ENCODE assay signal across 12 mouse cellular contexts in genomic region chr10:70437289-70437688, GRCm38 (mm10). TPM values are rescaled to one million over a fixed set of nuclear protein-coding genes. Genes with fewer than 3 reads are reported as not detected.
DNase-seq lines count a peak whose midpoint lies in the region; ATAC-seq and TF ChIP-seq lines count a peak whose summit lies in the region.
"Had no signal": no experiment of that assay in that cellular context is flagged by ENCODE, and none has a peak within 500 bp of the region (broad histone marks: within the 10 kb centered on the region; RNA-seq: fewer than 3 reads in every experiment).

No protein-coding gene starts in this region.

- peaks cover 11% of the 10 kb centered on the region for H3K4me1 ChIP-seq in midbrain, embryonic 11.5 days (ENCODE audit: control insufficient read depth, insufficient read depth, low read length)
- H3K4me1 ChIP-seq in midbrain, embryonic 16.5 days (ENCODE audit: control insufficient read depth, insufficient read depth, low read length), result peaks cover 12% of the 10 kb centered on the region
- H3K4me1 ChIP-seq in kidney, postnatal 0 days (replicated peaks; ENCODE audit: insufficient read depth, low read length), result peaks cover 5% of the 10 kb centered on the region; the same call in 1 of the 2 replicates
- H3K4me1 ChIP-seq in forebrain, embryonic 10.5 days, result peaks cover 28% of the 10 kb centered on the region
- H3K4me1 ChIP-seq: liver, embryonic 15.5 days had no signal

- no peak overlapping the region for H3K9ac ChIP-seq in midbrain, embryonic 11.5 days (ENCODE audit: low read length)
- no peak overlapping the region for H3K9ac ChIP-seq in midbrain, embryonic 16.5 days (ENCODE audit: low read depth, low read length)
- H3K9ac ChIP-seq in kidney, postnatal 0 days (ENCODE audit: low read depth, low read length), result no peak overlapping the region
- H3K9ac ChIP-seq: liver, embryonic 15.5 days had no signal

- H3K4me2 ChIP-seq in midbrain, embryonic 11.5 days, result no peak overlapping the region
- no peak overlapping the region for H3K4me2 ChIP-seq in midbrain, embryonic 16.5 days (ENCODE audit: low read length)
- no peak overlapping the region for H3K4me2 ChIP-seq in kidney, postnatal 0 days (ENCODE audit: low read length)
- H3K4me2 ChIP-seq: liver, embryonic 15.5 days had no signal

- H3K27me3 ChIP-seq in midbrain, embryonic 11.5 days (ENCODE audit: control insufficient read depth, insufficient read depth, low read length), result no peaks in the 10 kb centered on the region
- no peaks in the 10 kb centered on the region for H3K27me3 ChIP-seq in midbrain, embryonic 16.5 days (ENCODE audit: control insufficient read depth, insufficient read depth, low read depth, low read length)
- H3K27me3 ChIP-seq in kidney, postnatal 0 days (ENCODE audit: insufficient read depth, low read length), result no peaks in the 10 kb centered on the region
- H3K27me3 ChIP-seq in forebrain, embryonic 10.5 days (ENCODE audit: poor library complexity, severe bottlenecking), result peaks cover 14% of the 10 kb centered on the region

- ATAC-seq in midbrain, embryonic 11.5 days (ENCODE audit: low FRiP score), result no peak
- no peak for ATAC-seq in midbrain, embryonic 16.5 days
- no peak for ATAC-seq in kidney, postnatal 0 days (replicated peaks; ENCODE audit: low FRiP score, low read depth)
- no peak for ATAC-seq in megakaryocyte-erythroid progenitor cell, adult 5-6 weeks (replicated peaks; ENCODE audit: low FRiP score, low TSS enrichment, poor library complexity, severe bottlenecking)
- ATAC-seq: hindbrain, embryonic 16.5 days had no signal

- peak; percentile 60 for DNase-seq in midbrain, embryonic 11.5 days (ENCODE audit: low spot score, missing footprints)
- DNase-seq in heart, adult 9 months (ENCODE audit: low spot score in 2 of 2), result peak; percentile 86 to 89
- peak; percentile 55 for DNase-seq in kidney, postnatal 0 days (ENCODE audit: low spot score)
- peak; percentile 65 to 80 for DNase-seq in lung, postnatal 4 days
- no peak for DNase-seq in forebrain, embryonic 10.5 days (ENCODE audit: extremely low spot score, low spot score)
- DNase-seq in urinary bladder, postnatal 14 days (ENCODE audit: low spot score), result no peak

- TF ChIP-seq CTCF in kidney, postnatal 0 days (IDR thresholded peaks at IDR 0.05; ENCODE audit: low read depth), result no peak

- H3K27ac ChIP-seq in midbrain, embryonic 11.5 days (ENCODE audit: low read depth, low read length), result no peak overlapping the region
- no peak overlapping the region for H3K27ac ChIP-seq in midbrain, embryonic 16.5 days (ENCODE audit: low read length)
- no peak overlapping the region for H3K27ac ChIP-seq in kidney, postnatal 0 days
- no peak overlapping the region for H3K27ac ChIP-seq in forebrain, embryonic 10.5 days
- H3K27ac ChIP-seq: left cerebral cortex, adult 2 months; liver, embryonic 15.5 days had no signal

- no peaks in the 10 kb centered on the region for H3K36me3 ChIP-seq in midbrain, embryonic 11.5 days (ENCODE audit: control insufficient read depth, insufficient read depth, low read length)
- H3K36me3 ChIP-seq in midbrain, embryonic 16.5 days (ENCODE audit: control insufficient read depth, insufficient read depth, low read length), result no peaks in the 10 kb centered on the region
- no peaks in the 10 kb centered on the region for H3K36me3 ChIP-seq in kidney, postnatal 0 days (ENCODE audit: insufficient read depth, low read length)
- H3K36me3 ChIP-seq in forebrain, embryonic 10.5 days (replicated peaks), result no peaks in the 10 kb centered on the region
- H3K36me3 ChIP-seq: liver, embryonic 15.5 days had no signal

- no peak overlapping the region for H3K4me3 ChIP-seq in midbrain, embryonic 11.5 days (ENCODE audit: low read depth, low read length)
- no peak overlapping the region for H3K4me3 ChIP-seq in midbrain, embryonic 16.5 days (ENCODE audit: low read depth, low read length)
- no peak overlapping the region for H3K4me3 ChIP-seq in kidney, postnatal 0 days (replicated peaks; ENCODE audit: low read depth, low read length)
- no peak overlapping the region for H3K4me3 ChIP-seq in forebrain, embryonic 10.5 days
- H3K4me3 ChIP-seq: left cerebral cortex, adult 2 months; liver, embryonic 15.5 days; myocyte had no signal

- no peaks in the 10 kb centered on the region for H3K9me3 ChIP-seq in midbrain, embryonic 11.5 days (ENCODE audit: control insufficient read depth, low read length)
- no peaks in the 10 kb centered on the region for H3K9me3 ChIP-seq in midbrain, embryonic 16.5 days (replicated peaks; ENCODE audit: control insufficient read depth, low read length, poor library complexity, severe bottlenecking)
- H3K9me3 ChIP-seq in kidney, postnatal 0 days (replicated peaks; ENCODE audit: low read length), result no peaks in the 10 kb centered on the region
- H3K9me3 ChIP-seq in forebrain, embryonic 10.5 days, result no peaks in the 10 kb centered on the region

- 81% methylated on average over 5 of the region's 5 CpGs for WGBS in midbrain, embryonic 11.5 days
- WGBS in midbrain, embryonic 16.5 days, result 72% methylated on average over 5 of the region's 5 CpGs
- 62% methylated on average over 5 of the region's 5 CpGs for WGBS in kidney, postnatal 0 days
- 83% methylated on average over 5 of the region's 5 CpGs for whole genome bisulfite sequencing in forebrain, embryonic 10.5 days

RNA-seq across cellular contexts. Expression of gene Fam13c, which starts 3.0 kb away (rescaled TPM):
- polyA plus RNA-seq in midbrain, embryonic 11.5 days (2014; fragmentation: Nextera tagmentation; extraction: Ambion mirVana), result 18.6 and 19.3 TPM in 2 replicates
- 33.6 and 36.6 TPM in 2 replicates for polyA plus RNA-seq in midbrain, embryonic 16.5 days (2015; fragmentation: Nextera tagmentation; extraction: Ambion mirVana)
- polyA plus RNA-seq in kidney, postnatal 0 days (2015; fragmentation: Nextera tagmentation; extraction: Ambion mirVana), result 5.5 and 6.2 TPM in 2 replicates
- polyA plus RNA-seq in forebrain, embryonic 10.5 days (2016; fragmentation: Nextera tagmentation; extraction: Ambion mirVana), result 7.1 and 8.4 TPM in 2 replicates
- not detected in 2 replicates for total RNA-seq in megakaryocyte-erythroid progenitor cell, adult 5-6 weeks (2014; fragmentation: Nextera tagmentation)
- not detected in 2 replicates for total RNA-seq in megakaryocyte-erythroid progenitor cell, adult 5-6 weeks (2017)

Comparison
In these comparisons a context has a peak if more than half of its experiments do, and no peak if none do; other contexts are left out.
1. DNase-seq: peak in midbrain, embryonic 11.5 days (single experiment), heart, adult 9 months (2 of 2), kidney, postnatal 0 days (single experiment) and lung, postnatal 4 days (2 of 2); none in forebrain, embryonic 10.5 days (single experiment) and urinary bladder, postnatal 14 days (single experiment).